Mouse (Mus musculus) adrenal gland, postnatal 4 days (tissue): ENCODE results near the gene Rcn3. TPM values are rescaled to one million over a fixed set of nuclear protein-coding genes. Genes with fewer than 3 reads are reported as not detected.
A peak's percentile ranks its signal among the peaks of the same experiment; 100 is the strongest.

Experiments
- DNase-seq, 2 experiments: peaks; one replicate each; pipeline ENCODE4 v3.0.0; 2021 to 2022; ENCODE audit warnings: low spot score in 2 of 2, mixed read lengths in 2 of 2
- microRNA-seq: library from miRNA; unstranded; fragments of <30 nt; microRNA quantifications from one replicate; pipeline ENCODE4 v1.2.0, GENCODE M21; 2021
- total RNA-seq, 2 experiments: library from RNA; stranded (reverse); gene quantifications; 2 replicates each; pipeline ENCODE4 v1.2.3; 2021

The Rcn3 gene
- total RNA-seq, 2 experiments from 2014 or later = 77.0 to 81.8 TPM

DNA sequence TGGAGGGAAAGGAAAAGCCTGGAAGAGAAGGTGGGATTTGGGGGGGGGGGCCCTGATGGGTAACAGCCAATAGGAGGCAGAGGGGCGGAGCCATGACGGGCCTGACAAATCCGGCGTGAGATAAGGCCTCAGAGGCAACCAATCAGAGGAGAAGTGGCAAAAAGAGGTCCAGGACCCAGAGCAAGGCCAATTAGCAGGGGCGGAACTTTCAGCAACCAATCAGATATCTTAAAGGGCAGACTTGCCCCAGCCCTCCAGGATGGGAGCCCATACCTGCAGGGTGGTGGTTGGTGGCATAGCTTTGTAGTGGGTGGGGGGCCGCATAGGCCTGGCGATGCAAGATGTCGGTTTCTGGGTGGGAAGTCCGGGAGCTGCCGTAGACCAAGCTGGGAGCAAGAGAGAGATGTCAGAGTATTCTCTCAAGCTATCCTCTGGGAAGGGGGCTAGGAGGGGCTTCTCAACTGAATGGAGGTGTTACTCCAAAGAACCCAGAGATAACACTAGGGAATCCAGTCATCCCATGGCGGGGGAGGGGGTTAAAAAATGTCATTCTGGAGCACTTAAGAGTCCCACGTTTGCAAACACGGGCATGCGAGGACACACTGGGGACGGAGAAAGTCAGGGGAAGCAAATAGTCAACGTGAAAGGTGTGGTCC, 40.9 kb downstream of the Rcn3 start:
- peak; percentile 58 to 68 for DNase-seq

DNA sequence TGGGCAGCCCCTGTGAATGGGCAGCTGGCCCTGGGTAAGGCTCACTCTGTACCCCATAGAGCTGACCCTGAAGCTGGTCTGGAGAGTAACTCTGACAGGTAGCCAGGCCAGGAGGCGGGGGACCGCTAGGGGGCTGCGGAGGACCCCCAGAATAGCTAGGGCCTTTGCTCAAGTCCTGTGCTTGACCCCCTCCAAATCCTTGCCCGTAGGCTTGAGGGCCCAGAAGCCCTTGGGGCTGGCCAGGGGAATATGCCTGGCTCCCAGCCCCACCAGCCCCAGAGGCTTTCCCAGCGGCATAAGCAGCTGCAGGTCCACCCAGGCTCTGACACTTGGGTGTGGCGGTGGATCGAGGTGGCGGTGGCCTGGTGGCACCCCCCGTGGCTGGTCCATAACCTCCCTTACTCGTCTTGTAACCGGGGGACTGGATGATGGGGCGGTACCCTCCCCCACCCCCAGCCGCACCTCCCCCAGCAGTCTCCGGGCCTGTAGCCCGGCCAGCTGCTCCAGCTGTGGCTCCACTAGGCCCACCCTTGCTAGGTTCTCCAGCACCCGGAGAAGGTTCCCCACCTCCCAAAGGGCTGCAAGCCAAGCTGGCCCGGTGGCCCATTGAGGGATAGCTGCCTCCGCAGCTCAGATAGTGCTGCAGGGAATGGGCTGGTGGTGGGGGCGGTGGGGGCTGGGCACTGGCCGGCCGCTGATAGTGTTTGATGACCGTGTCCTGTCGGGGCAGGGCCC, 42.9 kb downstream of the Rcn3 start:
- no peak for DNase-seq

DNA sequence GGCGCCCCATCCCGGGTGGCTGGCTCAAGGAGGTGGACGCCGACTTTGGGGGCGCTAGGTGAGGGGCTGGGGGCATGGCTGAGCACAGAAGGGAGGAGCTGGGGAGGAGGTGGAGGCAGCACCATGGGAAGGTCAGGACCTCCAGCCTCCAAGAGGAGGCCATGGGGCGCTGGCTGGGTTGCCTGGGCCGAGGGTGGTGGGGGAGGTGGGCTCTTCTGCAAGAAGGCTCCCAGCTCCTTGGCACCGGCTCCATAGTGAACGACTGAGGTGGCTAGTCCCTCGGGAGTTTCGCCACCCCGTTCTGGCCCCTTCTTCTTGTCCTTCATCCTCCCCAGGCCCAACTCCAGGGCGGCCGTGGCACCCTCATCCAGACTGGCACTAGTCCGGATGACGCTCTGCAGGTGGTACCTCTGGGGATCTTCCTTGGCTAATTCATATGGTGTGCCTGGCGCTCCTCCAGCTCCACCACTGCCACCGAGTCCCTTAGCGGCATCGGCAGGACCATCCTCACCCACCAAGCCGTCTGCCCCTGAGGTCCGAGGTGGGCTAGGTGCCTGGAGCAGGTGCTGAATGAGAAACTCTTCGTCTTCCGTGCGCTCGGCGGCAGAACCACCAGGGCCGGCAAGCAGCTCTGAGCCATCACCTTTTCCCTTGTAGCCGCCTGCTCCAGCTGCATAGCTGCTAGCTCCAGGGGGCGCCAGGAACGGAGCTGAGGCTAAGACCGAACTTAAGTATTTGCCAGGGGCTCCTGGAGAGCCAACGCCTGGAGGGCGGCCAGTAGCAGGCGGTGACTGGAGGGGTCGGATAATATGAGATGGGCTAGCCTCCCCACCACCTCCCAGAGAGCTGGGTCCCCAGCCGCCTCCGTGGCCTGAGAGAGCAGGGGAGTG, 43.8 kb downstream of the Rcn3 start:
- DNase-seq = no peak

- DNase-seq = no peak
Observed at GRCm38 (mm10) chr7:45047491-45047890, 44.5 kb downstream of the Rcn3 start.

- no peak for DNase-seq
Observed at GRCm38 (mm10) chr7:45046853-45047350, 45.1 kb downstream of the Rcn3 start.

DNA sequence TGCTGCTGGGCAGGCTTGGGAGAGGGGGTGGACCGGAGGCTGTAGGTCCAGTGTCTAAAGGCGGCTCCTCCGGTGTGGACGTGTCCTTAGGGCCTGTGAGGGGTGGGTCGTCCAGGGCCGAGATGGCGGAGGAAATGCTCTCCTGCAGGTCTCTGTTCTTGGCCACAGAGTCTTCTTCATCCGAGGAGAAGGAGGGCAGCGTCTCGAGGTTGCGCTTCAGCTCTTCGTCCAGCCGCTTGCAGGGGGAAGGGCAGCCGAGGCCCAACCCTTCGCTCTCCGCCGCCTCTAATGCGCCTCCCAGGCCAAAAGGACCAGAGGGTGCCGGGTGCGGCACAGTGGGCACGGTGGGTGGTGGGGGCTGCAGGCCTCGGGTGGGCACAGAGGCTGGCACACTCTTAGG, 46.3 kb downstream of the Rcn3 start:
- no peak for DNase-seq

DNA sequence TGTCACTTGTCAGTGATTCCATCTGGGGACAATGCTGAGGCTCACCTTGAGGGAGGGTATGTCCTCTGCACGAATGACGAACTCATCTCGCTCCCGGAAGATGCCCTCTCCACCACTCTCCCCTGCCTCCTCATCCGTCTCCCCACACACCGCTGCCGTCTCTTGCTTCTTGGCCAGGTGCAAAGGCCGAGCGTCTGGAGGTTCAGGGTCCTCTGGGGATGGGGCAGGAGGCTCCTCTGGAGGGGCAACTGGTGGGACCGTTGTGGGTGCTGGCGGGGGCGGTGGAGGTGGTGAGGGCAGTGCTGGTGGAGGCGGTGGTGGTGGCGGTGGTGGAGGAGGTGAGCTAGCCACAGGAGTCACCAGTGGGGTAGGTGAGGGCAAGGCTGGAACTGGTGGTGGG, 48.7 kb downstream of the Rcn3 start:
- no peak for DNase-seq

DNA sequence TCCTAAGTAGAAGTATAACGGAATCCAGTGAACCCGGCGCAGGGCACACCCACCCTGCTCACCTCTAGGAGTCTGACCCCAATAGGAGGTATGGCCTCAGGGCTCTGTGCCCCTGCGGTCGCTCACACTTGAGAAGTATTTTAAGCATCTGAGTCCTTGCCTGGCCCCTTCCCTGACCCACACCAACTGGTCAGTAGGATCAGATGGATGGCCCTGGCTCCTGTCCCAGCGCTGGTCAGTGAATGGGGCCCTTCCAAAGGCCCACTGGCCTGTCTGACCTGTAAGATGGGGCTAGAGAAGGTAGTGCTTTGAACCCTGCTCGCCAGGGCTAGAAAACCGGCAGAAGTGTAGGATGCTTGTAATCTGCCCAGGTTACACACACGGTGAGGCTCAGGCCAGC, 51.2 kb downstream of the Rcn3 start:
- no peak for DNase-seq

- no peak for DNase-seq
Observed at GRCm38 (mm10) chr7:45038411-45038810, 53.6 kb downstream of the Rcn3 start.

- DNase-seq = no peak
Observed at GRCm38 (mm10) chr7:45037720-45038361, 54.2 kb downstream of the Rcn3 start.

GRCm38 (mm10) chr7:45036702-45037101, 55.3 kb downstream of the Rcn3 start:
- DNase-seq = no peak

DNA sequence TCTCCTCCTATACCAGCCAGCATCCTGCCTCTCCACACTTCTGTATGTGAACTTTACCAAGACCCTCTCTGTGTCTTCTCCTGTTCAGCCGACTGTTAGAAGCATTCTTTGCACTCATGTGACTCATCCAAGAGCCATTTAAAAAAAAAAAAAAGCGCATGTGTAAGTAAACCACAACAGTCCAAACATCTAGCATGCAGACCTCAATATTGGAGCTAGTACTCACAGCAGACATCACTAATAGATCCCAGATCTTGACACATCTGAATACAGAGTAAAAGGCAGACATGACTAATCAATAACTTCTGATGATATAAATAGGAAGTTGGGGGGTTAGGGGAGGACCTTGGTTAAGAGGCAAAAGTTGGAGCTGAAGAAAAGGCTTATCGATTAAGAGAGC, 56.4 kb downstream of the Rcn3 start:
- no peak for DNase-seq

GRCm38 (mm10) chr7:45033722-45034359, 58.2 kb downstream of the Rcn3 start:
- no peak for DNase-seq

Small RNA genes within 50 kb of the gene (microRNA-seq; reads per million reads assigned to microRNA genes)
- 267 reads per million, percentile 59 among the genes with 10 or more reads in this experiment for gene Mir150
- gene Mir5121 = 22.6 reads per million, percentile 31 among the genes with 10 or more reads in this experiment

Other genes with a start within 250 kb of the Rcn3 start
- gene Akt1s1, start 243.2 kb downstream of the Rcn3 start, total RNA-seq = 100 to 1,000 TPM; 119 to 134 TPM
- gene Tbc1d17, start 243.1 kb downstream of the Rcn3 start, total RNA-seq = 10 to 100 TPM; 87.9 to 92.0 TPM
- gene Pnkp, start 235.1 kb downstream of the Rcn3 start, total RNA-seq = 10 to 100 TPM; 50.8 to 54.6 TPM
- gene Ptov1, start 222.4 kb downstream of the Rcn3 start, total RNA-seq = 100 to 1,000 TPM; 385 to 394 TPM
- 100 to 1,000 TPM; 117 to 121 TPM for gene Med25, start 199.5 kb downstream of the Rcn3 start, total RNA-seq
- gene Fuz, start 196.1 kb downstream of the Rcn3 start, total RNA-seq = 10 to 100 TPM; 24.6 to 26.7 TPM
- 100 to 1,000 TPM in 1 of 2 experiments, 10 to 100 TPM in 1; 99.9 to 107 TPM for gene Ap2a1, start 162.7 kb downstream of the Rcn3 start, total RNA-seq
- under 1 TPM in 1 of 2 experiments, not detected in 1; 0.39 TPM for gene Tsks, start 149.0 kb downstream of the Rcn3 start, total RNA-seq
- 10 to 100 TPM; 28.0 to 31.1 TPM for gene Cpt1c, start 117.4 kb downstream of the Rcn3 start, total RNA-seq
- 100 to 1,000 TPM; 380 to 390 TPM for gene Prmt1, start 105.7 kb downstream of the Rcn3 start, total RNA-seq
- gene Irf3, start 94.6 kb downstream of the Rcn3 start, total RNA-seq = 100 to 1,000 TPM; 106 to 111 TPM
- gene Bcl2l12, start 93.5 kb downstream of the Rcn3 start, total RNA-seq = 10 to 100 TPM; 23.8 to 28.5 TPM
- 100 to 1,000 TPM; 114 TPM for gene Scaf1, start 75.9 kb downstream of the Rcn3 start, total RNA-seq
- gene Rras, start 74.3 kb downstream of the Rcn3 start, total RNA-seq = 10 to 100 TPM; 58.9 to 59.7 TPM
- 10 to 100 TPM; 76.4 to 85.1 TPM for gene Prr12, start 39.3 kb downstream of the Rcn3 start, total RNA-seq
- 10 to 100 TPM; 61.1 to 71.2 TPM for gene Nosip, start 29.8 kb downstream of the Rcn3 start, total RNA-seq
- 10 to 100 TPM; 17.9 to 18.6 TPM for gene Prrg2, start 29.5 kb downstream of the Rcn3 start, total RNA-seq
- gene Fcgrt, start 11.6 kb upstream of the Rcn3 start, total RNA-seq = 100 to 1,000 TPM in 1 of 2 experiments, 10 to 100 TPM in 1; 98.0 to 104 TPM
- gene Rps11, start 32.2 kb upstream of the Rcn3 start, total RNA-seq = 1,000 to 10,000 TPM; 1,454 to 1,477 TPM
- 1,000 to 10,000 TPM; 2,237 to 2,371 TPM for gene Rpl13a, start 36.5 kb upstream of the Rcn3 start, total RNA-seq
- not detected for gene Gm45713, start 44.0 kb upstream of the Rcn3 start, total RNA-seq
- 10 to 100 TPM; 18.8 to 23.1 TPM for gene Flt3l, start 44.2 kb upstream of the Rcn3 start, total RNA-seq
- gene Pih1d1, start 62.1 kb upstream of the Rcn3 start, total RNA-seq = 10 to 100 TPM; 60.7 to 65.2 TPM
- 10 to 100 TPM; 76.4 to 90.1 TPM for gene Aldh16a1, start 62.4 kb upstream of the Rcn3 start, total RNA-seq
- 1 to 10 TPM in 1 of 2 experiments, under 1 TPM in 1; 0.31 to 1.9 TPM for gene Slc17a7, start 71.7 kb upstream of the Rcn3 start, total RNA-seq
- gene Gfy, start 87.3 kb upstream of the Rcn3 start, total RNA-seq = not detected
- gene Pth2, start 88.8 kb upstream of the Rcn3 start, total RNA-seq = not detected
- gene Ccdc155, start 112.7 kb upstream of the Rcn3 start, total RNA-seq = under 1 TPM; 0.31 to 0.84 TPM
- gene Dkkl1, start 119.9 kb upstream of the Rcn3 start, total RNA-seq = under 1 TPM in 1 of 2 experiments, not detected in 1; 0.78 TPM
- gene Tead2, start 123.5 kb upstream of the Rcn3 start, total RNA-seq = 10 to 100 TPM; 45.1 to 67.8 TPM
- gene Cd37, start 146.9 kb upstream of the Rcn3 start, total RNA-seq = 1 to 10 TPM; 4.1 to 6.2 TPM
- gene Slc6a16, start 148.9 kb upstream of the Rcn3 start, total RNA-seq = under 1 TPM in 1 of 2 experiments, not detected in 1; 0.28 TPM
- gene Slc6a21, start 185.3 kb upstream of the Rcn3 start, total RNA-seq = not detected
- 10 to 100 TPM; 17.0 to 18.1 TPM for gene Trpm4, start 241.6 kb upstream of the Rcn3 start, total RNA-seq
- gene Hrc, start 243.1 kb upstream of the Rcn3 start, total RNA-seq = 10 to 100 TPM in 1 of 2 experiments, 1 to 10 TPM in 1; 6.7 to 13.0 TPM